Mouse (Mus musculus): ENCODE results near the gene Armc12.

DNA sequence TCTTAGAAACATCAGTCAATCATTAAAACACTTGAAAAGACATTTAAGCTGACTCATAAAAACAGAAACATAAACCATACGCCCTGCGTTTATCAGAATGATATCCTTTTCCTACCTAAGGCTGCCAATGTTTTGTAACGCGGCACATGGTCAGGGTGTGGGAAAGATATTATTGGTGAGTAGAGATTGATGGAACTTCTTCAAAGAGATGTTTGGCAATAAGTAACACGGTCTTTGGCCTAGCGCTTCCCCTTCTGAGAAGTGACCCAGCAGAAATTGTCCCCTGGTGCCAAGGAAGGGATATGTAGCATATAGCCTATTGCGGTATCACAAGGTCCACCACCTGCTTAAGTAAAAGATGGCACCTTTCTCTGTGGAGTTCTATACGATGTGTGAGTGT, 34.8 kb upstream of the Armc12 start:
- TF ChIP-seq CTCF (IDR thresholded peaks at IDR 0.05; ENCODE audit: low read depth) (no peak), EP300 (optimal IDR thresholded peaks at IDR 0.05) (no peak)

All from stomach, postnatal 0 days (tissue).